Mouse (Mus musculus) heart, embryonic 15.5 days (tissue): ENCODE results near the gene Eno3. TPM values are rescaled to one million over a fixed set of nuclear protein-coding genes. Genes with fewer than 3 reads are reported as not detected.
A peak's percentile ranks its signal among the peaks of the same experiment; 100 is the strongest.

ENCODE experiments used
- ATAC-seq: fragments of 200-750 bp; cut with Nextera tagmentation; replicated peaks from 2 replicates; pipeline ENCODE4 v1.8.0; 2017; ENCODE audit warnings: low read depth, moderate TSS enrichment; ENCODE audit not compliant: insufficient number of reproducible peaks, insufficient read depth, low FRiP score
- H3K27ac ChIP-seq: fragments of 300-500 bp; sonication (generic); 2 replicates; pipeline ENCODE4 v1.5.1; 2015; ENCODE audit warnings: mild to moderate bottlenecking, inconsistent platforms
- H3K27me3 ChIP-seq: fragments of 300-500 bp; sonication (generic); 2 replicates; pipeline ENCODE4 v1.6.1; 2015; ENCODE audit warnings: inconsistent platforms
- H3K36me3 ChIP-seq: fragments of 300-500 bp; sonication (generic); 2 replicates; pipeline ENCODE4 v1.6.1; 2015; ENCODE audit warnings: mild to moderate bottlenecking, inconsistent platforms
- H3K4me1 ChIP-seq: fragments of 300-500 bp; sonication (generic); replicated peaks from 2 replicates; pipeline ENCODE4 v1.6.1; 2015; ENCODE audit warnings: inconsistent platforms
- H3K4me2 ChIP-seq: fragments of 300-500 bp; sonication (generic); 2 replicates; pipeline ENCODE4 v1.6.1; 2015; ENCODE audit warnings: inconsistent platforms, mild to moderate bottlenecking, moderate library complexity
- H3K4me3 ChIP-seq: fragments of 300-500 bp; sonication (generic); 2 replicates; pipeline ENCODE4 v1.5.1; 2015; ENCODE audit warnings: mild to moderate bottlenecking, inconsistent platforms
- H3K9ac ChIP-seq: fragments of 300-500 bp; sonication (generic); 2 replicates; pipeline ENCODE4 v1.6.1; 2015; ENCODE audit warnings: mild to moderate bottlenecking, inconsistent platforms
- H3K9me3 ChIP-seq: fragments of 300-500 bp; sonication (generic); replicated peaks from 2 replicates; pipeline ENCODE4 v1.6.1; 2016; ENCODE audit warnings: inconsistent platforms
- WGBS: fragments of 180-500 bp; shearing (Covaris S2); methylation state at CpG from one replicate; pipeline ENCODE4 v1.1.7; 2015; ENCODE audit warnings: mixed read lengths; 5-methylcytosine and 5-hydroxymethylcytosine counted together
- polyA plus RNA-seq: library from polyadenylated mRNA; unstranded; fragments of >200 nt; fragmentation: Nextera tagmentation; extraction: Ambion mirVana; gene quantifications from 2 replicates; pipeline ENCODE4 v1.2.1, GENCODE M21; 2015

Gene Eno3
- polyA plus RNA-seq, 1 experiment from 2014 or later, result 492 TPM

- Histone ChIP-seq H3K4me2 (peak overlapping the region; percentile 93), H3K9me3 (no peaks in the 10 kb centered on the region), H3K36me3 (peaks cover 37% of the 10 kb centered on the region), H3K9ac (peak overlapping the region; percentile 100), H3K27ac (peak overlapping the region; percentile 99), H3K4me3 (peak overlapping the region; percentile 98), H3K4me1 (peaks cover 72% of the 10 kb centered on the region), H3K27me3 (no peaks in the 10 kb centered on the region)
- ATAC-seq, result no peak
- WGBS, result 47% methylated on average over 12 of the region's 12 CpGs
Observed at GRCm38 (mm10) chr11:70652029-70652883, 4.7 kb upstream of the Eno3 start.

- Histone ChIP-seq H3K27me3 (no peaks in the 10 kb centered on the region), H3K9ac (peak overlapping the region; percentile 100), H3K4me2 (peak overlapping the region; percentile 93), H3K4me3 (peak overlapping the region; percentile 98), H3K27ac (peak overlapping the region; percentile 99), H3K9me3 (no peaks in the 10 kb centered on the region), H3K4me1 (peaks cover 74% of the 10 kb centered on the region), H3K36me3 (peaks cover 37% of the 10 kb centered on the region)
- 34% methylated on average over 6 of the region's 6 CpGs for WGBS
- no peak for ATAC-seq
Observed at GRCm38 (mm10) chr11:70652884-70653344, 4.1 kb upstream of the Eno3 start.

- peak overlapping the region; percentile 93 for H3K4me2 ChIP-seq
- H3K27ac ChIP-seq, result peak overlapping the region; percentile 99
- peak overlapping the region; percentile 100 for H3K9ac ChIP-seq
- peak overlapping the region; percentile 98 for H3K4me3 ChIP-seq
- peaks cover 74% of the 10 kb centered on the region for H3K4me1 ChIP-seq
- under 1% methylated on average over 60 of the region's 63 CpGs for WGBS
- no peaks in the 10 kb centered on the region for H3K27me3 ChIP-seq
- H3K36me3 ChIP-seq, result peaks cover 37% of the 10 kb centered on the region
- H3K9me3 ChIP-seq, result no peaks in the 10 kb centered on the region
- peak; percentile 27 for ATAC-seq
Observed at GRCm38 (mm10) chr11:70653345-70654197, 3.4 kb upstream of the Eno3 start.

GRCm38 (mm10) chr11:70654198-70654922 lies 2.6 kb upstream of the Eno3 start, which contains the start of gene Pfn1:
TSS of gene Pfn1 (minus strand) at chr11:70654644.
- Histone ChIP-seq H3K4me2 (peak within 1 kb of the TSS; percentile 93), H3K9ac (peak within 1 kb of the TSS; percentile 100), H3K36me3 (peaks cover 35% of the 10 kb centered on the region), H3K27me3 (no peaks in the 10 kb centered on the region), H3K4me1 (peaks cover 73% of the 10 kb centered on the region), H3K4me3 (peak within 1 kb of the TSS; percentile 98), H3K27ac (peak within 1 kb of the TSS; percentile 99), H3K9me3 (no peaks in the 10 kb centered on the region)
- WGBS, result under 1% methylated on average over 58 of the region's 61 CpGs
- peak; percentile 21 for ATAC-seq

- WGBS, result 0% methylated on average over 38 of the region's 48 CpGs
- peaks cover 28% of the 10 kb centered on the region for H3K36me3 ChIP-seq
- peak; percentile 33 for ATAC-seq
- H3K9me3 ChIP-seq, result no peaks in the 10 kb centered on the region
- H3K27me3 ChIP-seq, result no peaks in the 10 kb centered on the region
- H3K4me1 ChIP-seq, result peaks cover 67% of the 10 kb centered on the region
- H3K4me3 ChIP-seq, result peak overlapping the region; percentile 98
- peak overlapping the region; percentile 93 for H3K4me2 ChIP-seq
- peak overlapping the region; percentile 100 for H3K9ac ChIP-seq
- H3K27ac ChIP-seq, result peak overlapping the region; percentile 99
Observed at GRCm38 (mm10) chr11:70654923-70655570, 2.0 kb upstream of the Eno3 start.

- Histone ChIP-seq H3K9me3 (no peaks in the 10 kb centered on the region), H3K4me1 (peaks cover 66% of the 10 kb centered on the region), H3K4me3 (peak overlapping the region; percentile 98), H3K9ac (peak overlapping the region; percentile 100), H3K27me3 (no peaks in the 10 kb centered on the region), H3K4me2 (peak overlapping the region; percentile 93), H3K27ac (peak overlapping the region; percentile 99), H3K36me3 (peaks cover 27% of the 10 kb centered on the region)
- under 1% methylated on average over 59 of the region's 61 CpGs for WGBS
- ATAC-seq, result peak; percentile 5; the same call in 1 of the 2 replicates
Observed at GRCm38 (mm10) chr11:70655571-70656455, 1.2 kb upstream of the Eno3 start.

GRCm38 (mm10) chr11:70656456-70656927 lies 510 bp upstream of the Eno3 start:
- WGBS, result 4% methylated on average over 16 of the region's 16 CpGs
- peak overlapping the region; percentile 100 for H3K9ac ChIP-seq
- peaks cover 67% of the 10 kb centered on the region for H3K4me1 ChIP-seq
- H3K4me3 ChIP-seq, result peak overlapping the region; percentile 98
- H3K27ac ChIP-seq, result peak overlapping the region; percentile 99
- H3K4me2 ChIP-seq, result peak overlapping the region; percentile 93
- peaks cover 26% of the 10 kb centered on the region for H3K36me3 ChIP-seq
- H3K27me3 ChIP-seq, result no peaks in the 10 kb centered on the region
- peak; percentile 38 for ATAC-seq
- H3K9me3 ChIP-seq, result no peaks in the 10 kb centered on the region

- H3K4me3 ChIP-seq, result peak overlapping the region; percentile 98
Observed at GRCm38 (mm10) chr11:70657573-70657972, 571 bp downstream of the Eno3 start.

GRCm38 (mm10) chr11:70657991-70658390 lies 989 bp downstream of the Eno3 start:
- H3K4me2 ChIP-seq, result peak overlapping the region; percentile 93

More at GRCm38 (mm10) chr11:70657573-70657972, 571 bp downstream of the Eno3 start:
- Histone ChIP-seq H3K9ac (peak overlapping the region; percentile 59), H3K4me2 (peak overlapping the region; percentile 93), H3K27ac (peak overlapping the region; percentile 99), H3K27me3 (no peaks in the 10 kb centered on the region), H3K36me3 (peaks cover 25% of the 10 kb centered on the region), H3K4me1 (peaks cover 57% of the 10 kb centered on the region), H3K9me3 (no peaks in the 10 kb centered on the region)
- WGBS, result 34% methylated on average over 6 of the region's 6 CpGs
- no peak for ATAC-seq

More at GRCm38 (mm10) chr11:70657991-70658390, 989 bp downstream of the Eno3 start:
- Histone ChIP-seq H3K4me1 (peaks cover 54% of the 10 kb centered on the region), H3K27me3 (no peaks in the 10 kb centered on the region), H3K27ac (peak overlapping the region; percentile 99), H3K9ac (peak overlapping the region; percentile 59), H3K36me3 (peaks cover 25% of the 10 kb centered on the region), H3K4me3 (peak overlapping the region; percentile 98), H3K9me3 (no peaks in the 10 kb centered on the region)
- ATAC-seq, result no peak
- 47% methylated on average over 9 of the region's 9 CpGs for WGBS
